Mouse (Mus musculus) limb, embryonic 15.5 days (tissue): ENCODE measurements around the gene Nxph1. TPM values are rescaled to one million over a fixed set of nuclear protein-coding genes. Genes with fewer than 3 reads are reported as not detected.

Experiments used
- ATAC-seq: fragments of 200-750 bp; cut with Nextera tagmentation; 2 replicates; pipeline ENCODE4 v1.8.0; 2017; ENCODE audit warnings: low read depth, moderate TSS enrichment; ENCODE audit not compliant: insufficient number of reproducible peaks, low FRiP score, low TSS enrichment
- H3K27ac ChIP-seq: fragments of 300-500 bp; sonication (generic); 2 replicates; pipeline ENCODE4 v1.5.1; 2015; ENCODE audit warnings: moderate library complexity, mild to moderate bottlenecking, inconsistent platforms
- H3K27me3 ChIP-seq: fragments of 300-500 bp; sonication (generic); 2 replicates; pipeline ENCODE4 v1.6.1; 2015; ENCODE audit warnings: inconsistent platforms
- H3K36me3 ChIP-seq: fragments of 300-500 bp; sonication (generic); 2 replicates; pipeline ENCODE4 v1.6.1; 2015; ENCODE audit warnings: inconsistent platforms
- H3K4me1 ChIP-seq: fragments of 300-500 bp; sonication (generic); 2 replicates; pipeline ENCODE4 v1.6.1; 2015; ENCODE audit warnings: inconsistent platforms
- H3K4me2 ChIP-seq: fragments of 300-500 bp; sonication (generic); 2 replicates; pipeline ENCODE4 v1.6.1; 2015; ENCODE audit warnings: mild to moderate bottlenecking, inconsistent platforms
- H3K4me3 ChIP-seq: fragments of 300-500 bp; sonication (generic); 2 replicates; pipeline ENCODE4 v1.5.1; 2015; ENCODE audit warnings: mild to moderate bottlenecking, inconsistent platforms
- H3K9ac ChIP-seq: fragments of 300-500 bp; sonication (generic); 2 replicates; pipeline ENCODE4 v1.6.1; 2015; ENCODE audit warnings: inconsistent platforms
- H3K9me3 ChIP-seq: fragments of 300-500 bp; sonication (generic); 2 replicates; pipeline ENCODE4 v1.6.1; 2016; ENCODE audit warnings: inconsistent platforms
- WGBS: fragments of 180-500 bp; shearing (Covaris S2); methylation state at CpG from one replicate; pipeline ENCODE4 v1.1.7; 2015; 5-methylcytosine and 5-hydroxymethylcytosine counted together
- polyA plus RNA-seq: library from polyadenylated mRNA; unstranded; fragments of >200 nt; fragmentation: Nextera tagmentation; extraction: Ambion mirVana; gene quantifications from 2 replicates; pipeline ENCODE4 v1.2.1, GENCODE M21; 2015

Nxph1 gene
- polyA plus RNA-seq, 1 experiment from 2014 or later, result 3.1 TPM

DNA sequence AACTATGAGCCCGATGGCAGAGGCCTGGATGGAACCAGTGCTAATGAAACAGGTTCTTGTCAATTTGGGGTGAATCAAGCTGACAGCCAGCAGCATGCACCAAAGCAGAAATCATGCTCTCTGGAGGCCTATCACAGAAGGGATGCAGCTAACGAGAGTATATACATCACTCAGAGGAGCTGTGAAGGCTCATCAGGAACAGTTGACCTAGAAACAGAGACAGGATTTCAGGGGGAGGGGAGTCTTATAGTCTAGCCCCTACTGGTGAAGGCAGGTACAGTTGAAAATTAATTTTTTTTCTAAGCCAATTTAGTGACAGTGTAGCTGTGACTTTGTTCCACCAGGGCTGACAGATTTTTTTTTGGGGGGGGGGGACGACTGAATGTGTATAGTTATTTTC is 234.2 kb downstream of the Nxph1 start:
- WGBS, result 52% methylated on average over 3 of the region's 3 CpGs
- ATAC-seq, result no peak

DNA sequence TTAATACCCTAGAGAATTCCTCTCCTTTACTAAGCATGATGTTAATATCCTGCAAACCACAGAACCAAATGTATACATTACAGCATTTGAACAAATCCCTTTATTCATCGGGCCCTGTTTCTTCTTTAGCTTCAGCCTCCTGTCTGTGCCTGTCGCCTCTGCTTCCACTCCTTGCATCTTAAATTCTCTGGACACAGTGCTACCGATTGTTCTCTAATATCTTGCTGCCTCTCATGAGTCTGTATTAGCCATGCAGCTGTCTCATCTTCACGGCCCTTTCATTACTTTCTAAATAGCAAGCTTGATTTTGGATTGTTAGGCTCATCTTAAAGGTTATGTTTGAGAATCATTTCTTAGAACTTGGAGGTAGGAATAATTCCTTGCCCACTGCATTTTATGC is 262.5 kb downstream of the Nxph1 start:
- WGBS, result 84% methylated on average over 4 of the region's 4 CpGs
- ATAC-seq, result no peak
- Histone ChIP-seq H3K9me3 (no peaks in the 10 kb centered on the region), H3K27me3 (no peaks in the 10 kb centered on the region), H3K4me1 (no peaks in the 10 kb centered on the region), H3K9ac (no peak overlapping the region), H3K36me3 (no peaks in the 10 kb centered on the region), H3K4me3 (no peak overlapping the region), H3K4me2 (no peak overlapping the region), H3K27ac (no peak overlapping the region)

More for the DNA sequence above, 234.2 kb downstream of the Nxph1 start:
- Histone ChIP-seq H3K4me1 (no peaks in the 10 kb centered on the region), H3K36me3 (no peaks in the 10 kb centered on the region), H3K9ac (no peak overlapping the region), H3K4me3 (no peak overlapping the region), H3K4me2 (no peak overlapping the region), H3K27ac (no peak overlapping the region), H3K27me3 (no peaks in the 10 kb centered on the region), H3K9me3 (no peaks in the 10 kb centered on the region)

DNA sequence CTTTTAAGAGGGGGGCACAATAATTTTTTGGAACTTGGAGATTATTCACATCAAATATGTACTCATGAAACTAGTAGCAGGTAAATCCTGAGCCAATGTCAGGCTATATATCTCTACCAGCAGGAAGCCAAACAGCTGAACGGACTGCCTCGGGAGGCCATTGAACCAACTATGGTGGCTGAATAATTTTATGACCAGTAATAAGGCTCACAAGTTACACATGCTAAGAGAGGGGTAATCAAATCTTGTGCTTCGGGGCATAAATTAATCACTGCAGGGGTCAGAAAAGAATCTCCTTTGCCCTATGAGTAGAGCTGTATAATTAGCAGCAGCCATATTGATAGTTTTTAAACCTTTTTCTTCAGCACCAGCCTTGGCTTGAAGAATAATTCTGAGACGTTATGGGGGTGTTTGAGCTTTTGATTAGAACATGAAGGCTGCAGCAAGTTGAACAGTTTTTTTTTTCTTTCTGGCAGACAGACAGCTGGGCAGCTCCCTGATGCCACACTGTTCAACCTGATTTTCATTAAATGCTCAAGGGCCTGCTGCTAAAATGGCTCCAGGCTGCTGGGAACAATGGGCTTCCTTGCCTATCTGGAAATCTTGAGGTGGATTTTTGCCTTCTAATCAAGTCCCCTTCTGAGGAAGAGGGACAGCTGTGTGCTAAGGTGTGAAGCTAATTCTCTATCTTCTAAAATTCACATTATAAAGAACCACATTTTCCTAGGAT is 272.7 kb downstream of the Nxph1 start:
- no peak overlapping the region for H3K4me2 ChIP-seq
- H3K27me3 ChIP-seq, result no peaks in the 10 kb centered on the region
- H3K9ac ChIP-seq, result no peak overlapping the region
- ATAC-seq, result no peak
- H3K36me3 ChIP-seq, result no peaks in the 10 kb centered on the region
- H3K27ac ChIP-seq, result no peak overlapping the region
- no peaks in the 10 kb centered on the region for H3K4me1 ChIP-seq
- H3K4me3 ChIP-seq, result no peak overlapping the region
- WGBS, result 24% methylated on average over 4 of the region's 4 CpGs
- no peaks in the 10 kb centered on the region for H3K9me3 ChIP-seq

DNA sequence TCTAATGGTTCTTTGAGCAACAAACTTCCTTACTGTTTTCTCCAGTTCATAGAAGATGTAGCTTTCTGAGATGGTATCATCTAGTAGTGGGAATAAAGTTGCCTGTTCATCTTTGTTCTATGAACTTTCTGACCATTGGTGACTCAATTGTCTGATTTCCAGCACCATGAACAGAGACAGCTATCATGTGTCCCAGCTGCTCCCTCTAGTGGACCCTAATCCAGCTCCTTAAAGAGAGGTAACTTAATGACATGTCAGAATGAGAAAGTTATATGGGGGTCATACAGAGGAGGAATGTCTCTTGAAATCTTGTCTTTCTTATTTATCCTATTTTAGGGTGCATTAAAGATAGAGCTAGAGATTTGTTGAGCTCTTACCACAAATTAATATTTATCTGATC is 286.6 kb downstream of the Nxph1 start:
- no peak for ATAC-seq
- H3K36me3 ChIP-seq, result no peaks in the 10 kb centered on the region
- H3K27me3 ChIP-seq, result no peaks in the 10 kb centered on the region
- H3K4me2 ChIP-seq, result no peak overlapping the region
- H3K9me3 ChIP-seq, result no peaks in the 10 kb centered on the region
- H3K4me1 ChIP-seq, result no peaks in the 10 kb centered on the region
- no peak overlapping the region for H3K4me3 ChIP-seq
- H3K9ac ChIP-seq, result no peak overlapping the region
- H3K27ac ChIP-seq, result no peak overlapping the region

DNA sequence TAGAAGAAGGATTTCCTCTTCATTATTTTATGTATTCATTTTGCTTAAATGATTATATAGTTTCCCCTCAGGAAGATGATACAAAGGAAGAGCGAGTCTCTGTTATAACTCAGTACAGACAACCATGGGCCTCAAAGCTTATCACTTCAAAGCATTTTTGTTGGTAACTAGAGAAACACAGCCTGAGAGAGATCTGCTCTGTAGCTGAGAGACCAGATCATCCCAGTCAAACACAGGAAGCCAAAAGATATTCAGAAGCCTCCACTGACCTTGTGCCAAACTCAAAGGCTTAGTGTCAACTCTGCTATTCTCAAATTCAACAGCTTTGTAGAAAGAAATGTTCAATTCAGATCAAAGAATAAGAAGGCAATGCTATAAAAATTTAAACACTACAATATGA is 319.8 kb downstream of the Nxph1 start:
- Histone ChIP-seq H3K4me3 (no peak overlapping the region), H3K27me3 (no peaks in the 10 kb centered on the region), H3K27ac (no peak overlapping the region), H3K36me3 (no peaks in the 10 kb centered on the region), H3K4me1 (no peaks in the 10 kb centered on the region), H3K9me3 (no peaks in the 10 kb centered on the region), H3K9ac (no peak overlapping the region), H3K4me2 (no peak overlapping the region)
- WGBS, result 69% methylated on average over 1 of the region's 1 CpGs
- no peak for ATAC-seq

Other genes with a start within 250 kb of the Nxph1 start
- 13.6 and 15.6 TPM in 2 replicates for gene Ica1, start 169.9 kb upstream of the Nxph1 start, polyA plus RNA-seq